Mouse (Mus musculus): ENCODE measurements around the gene Aldh1a2. TPM values are rescaled to one million over a fixed set of nuclear protein-coding genes. Genes with fewer than 3 reads are reported as not detected.

The Aldh1a2 gene
- polyA plus RNA-seq, 1 experiment from 2014 or later, result 38.4 TPM

GRCm38 (mm10) chr9:71283156-71283555 is 67.6 kb downstream of the Aldh1a2 start:
- 89% methylated on average over 7 of the region's 7 CpGs for WGBS

GRCm38 (mm10) chr9:71285231-71285630 is 69.6 kb downstream of the Aldh1a2 start:
- H3K4me3 ChIP-seq (ENCODE audit: low read depth, low read length), result no peak overlapping the region
- WGBS, result 95% methylated on average over 3 of the region's 3 CpGs
- no peak overlapping the region for H3K4me2 ChIP-seq (replicated peaks; ENCODE audit: low read depth)
- H3K4me1 ChIP-seq (replicated peaks; ENCODE audit: control insufficient read depth, insufficient read depth, low read length), result no peaks in the 10 kb centered on the region
- H3K27ac ChIP-seq (ENCODE audit: low read depth, low read length), result no peak overlapping the region
- no peaks in the 10 kb centered on the region for H3K9me3 ChIP-seq (ENCODE audit: control insufficient read depth)
- H3K36me3 ChIP-seq (ENCODE audit: control insufficient read depth, insufficient read depth), result no peaks in the 10 kb centered on the region
- no peak for ATAC-seq
- H3K9ac ChIP-seq (ENCODE audit: low read depth, low read length), result no peak overlapping the region
- TF ChIP-seq CTCF (IDR thresholded peaks at IDR 0.05; ENCODE audit: low read depth), result no peak
- no peaks in the 10 kb centered on the region for H3K27me3 ChIP-seq (replicated peaks; ENCODE audit: control insufficient read depth, insufficient read depth, low read length)

More at GRCm38 (mm10) chr9:71283156-71283555, 67.6 kb downstream of the Aldh1a2 start:
- Histone ChIP-seq H3K4me2 (replicated peaks; ENCODE audit: low read depth) (no peak overlapping the region), H3K9ac (ENCODE audit: low read depth, low read length) (no peak overlapping the region), H3K36me3 (ENCODE audit: control insufficient read depth, insufficient read depth) (no peaks in the 10 kb centered on the region), H3K4me3 (ENCODE audit: low read depth, low read length) (no peak overlapping the region), H3K4me1 (replicated peaks; ENCODE audit: control insufficient read depth, insufficient read depth, low read length) (no peaks in the 10 kb centered on the region), H3K27ac (ENCODE audit: low read depth, low read length) (no peak overlapping the region), H3K27me3 (replicated peaks; ENCODE audit: control insufficient read depth, insufficient read depth, low read length) (no peaks in the 10 kb centered on the region), H3K9me3 (ENCODE audit: control insufficient read depth) (no peaks in the 10 kb centered on the region)
- no peak for TF ChIP-seq CTCF (IDR thresholded peaks at IDR 0.05; ENCODE audit: low read depth)
- ATAC-seq, result no peak

- WGBS, result 93% methylated on average over 9 of the region's 9 CpGs
- no peak overlapping the region for H3K27ac ChIP-seq (ENCODE audit: low read depth, low read length)
- ATAC-seq, result no peak
- no peak for TF ChIP-seq CTCF (IDR thresholded peaks at IDR 0.05; ENCODE audit: low read depth)
- H3K4me1 ChIP-seq (replicated peaks; ENCODE audit: control insufficient read depth, insufficient read depth, low read length), result no peaks in the 10 kb centered on the region
- H3K9me3 ChIP-seq (ENCODE audit: control insufficient read depth), result no peaks in the 10 kb centered on the region
- H3K4me2 ChIP-seq (replicated peaks; ENCODE audit: low read depth), result no peak overlapping the region
- H3K36me3 ChIP-seq (ENCODE audit: control insufficient read depth, insufficient read depth), result no peaks in the 10 kb centered on the region
- H3K4me3 ChIP-seq (ENCODE audit: low read depth, low read length), result no peak overlapping the region
- H3K9ac ChIP-seq (ENCODE audit: low read depth, low read length), result no peak overlapping the region
- no peaks in the 10 kb centered on the region for H3K27me3 ChIP-seq (replicated peaks; ENCODE audit: control insufficient read depth, insufficient read depth, low read length)
These were observed 70.8 kb downstream of the Aldh1a2 start for GRCm38 (mm10) chr9:71286420-71286819.

- Histone ChIP-seq H3K9me3 (ENCODE audit: control insufficient read depth) (no peaks in the 10 kb centered on the region), H3K4me3 (ENCODE audit: low read depth, low read length) (no peak overlapping the region), H3K9ac (ENCODE audit: low read depth, low read length) (no peak overlapping the region), H3K27me3 (replicated peaks; ENCODE audit: control insufficient read depth, insufficient read depth, low read length) (no peaks in the 10 kb centered on the region), H3K4me1 (replicated peaks; ENCODE audit: control insufficient read depth, insufficient read depth, low read length) (no peaks in the 10 kb centered on the region), H3K36me3 (ENCODE audit: control insufficient read depth, insufficient read depth) (no peaks in the 10 kb centered on the region), H3K27ac (ENCODE audit: low read depth, low read length) (no peak overlapping the region), H3K4me2 (replicated peaks; ENCODE audit: low read depth) (no peak overlapping the region)
- ATAC-seq, result no peak
- 71% methylated on average over 6 of the region's 6 CpGs for WGBS
- TF ChIP-seq CTCF (IDR thresholded peaks at IDR 0.05; ENCODE audit: low read depth), result no peak
These were observed 73.1 kb downstream of the Aldh1a2 start for GRCm38 (mm10) chr9:71288738-71289137.

- H3K4me3 ChIP-seq (ENCODE audit: low read depth, low read length), result no peak overlapping the region
- ATAC-seq, result no peak
- H3K27me3 ChIP-seq (replicated peaks; ENCODE audit: control insufficient read depth, insufficient read depth, low read length), result no peaks in the 10 kb centered on the region
- WGBS, result 85% methylated on average over 3 of the region's 3 CpGs
- no peak for TF ChIP-seq CTCF (IDR thresholded peaks at IDR 0.05; ENCODE audit: low read depth)
- H3K9me3 ChIP-seq (ENCODE audit: control insufficient read depth), result no peaks in the 10 kb centered on the region
- no peak overlapping the region for H3K9ac ChIP-seq (ENCODE audit: low read depth, low read length)
- no peaks in the 10 kb centered on the region for H3K4me1 ChIP-seq (replicated peaks; ENCODE audit: control insufficient read depth, insufficient read depth, low read length)
- H3K36me3 ChIP-seq (ENCODE audit: control insufficient read depth, insufficient read depth), result no peaks in the 10 kb centered on the region
- no peak overlapping the region for H3K27ac ChIP-seq (ENCODE audit: low read depth, low read length)
- H3K4me2 ChIP-seq (replicated peaks; ENCODE audit: low read depth), result no peak overlapping the region
These were observed 74.2 kb downstream of the Aldh1a2 start for GRCm38 (mm10) chr9:71289810-71290209.

GRCm38 (mm10) chr9:71290730-71291129 is 75.1 kb downstream of the Aldh1a2 start:
- 92% methylated on average over 1 of the region's 1 CpGs for WGBS
- no peak for ATAC-seq
- H3K4me3 ChIP-seq (ENCODE audit: low read depth, low read length), result no peak overlapping the region
- H3K27me3 ChIP-seq (replicated peaks; ENCODE audit: control insufficient read depth, insufficient read depth, low read length), result no peaks in the 10 kb centered on the region
- no peak overlapping the region for H3K4me2 ChIP-seq (replicated peaks; ENCODE audit: low read depth)
- no peaks in the 10 kb centered on the region for H3K4me1 ChIP-seq (replicated peaks; ENCODE audit: control insufficient read depth, insufficient read depth, low read length)
- no peaks in the 10 kb centered on the region for H3K9me3 ChIP-seq (ENCODE audit: control insufficient read depth)
- H3K27ac ChIP-seq (ENCODE audit: low read depth, low read length), result no peak overlapping the region
- no peaks in the 10 kb centered on the region for H3K36me3 ChIP-seq (ENCODE audit: control insufficient read depth, insufficient read depth)
- TF ChIP-seq CTCF (IDR thresholded peaks at IDR 0.05; ENCODE audit: low read depth), result no peak
- H3K9ac ChIP-seq (ENCODE audit: low read depth, low read length), result no peak overlapping the region

- no peaks in the 10 kb centered on the region for H3K4me1 ChIP-seq (replicated peaks; ENCODE audit: control insufficient read depth, insufficient read depth, low read length)
- ATAC-seq, result no peak
- H3K27ac ChIP-seq (ENCODE audit: low read depth, low read length), result no peak overlapping the region
- no peaks in the 10 kb centered on the region for H3K36me3 ChIP-seq (ENCODE audit: control insufficient read depth, insufficient read depth)
- H3K9me3 ChIP-seq (ENCODE audit: control insufficient read depth), result no peaks in the 10 kb centered on the region
- 68% methylated on average over 8 of the region's 8 CpGs for WGBS
- no peak overlapping the region for H3K4me2 ChIP-seq (replicated peaks; ENCODE audit: low read depth)
- H3K9ac ChIP-seq (ENCODE audit: low read depth, low read length), result no peak overlapping the region
- H3K27me3 ChIP-seq (replicated peaks; ENCODE audit: control insufficient read depth, insufficient read depth, low read length), result no peaks in the 10 kb centered on the region
- TF ChIP-seq CTCF (IDR thresholded peaks at IDR 0.05; ENCODE audit: low read depth), result no peak
- H3K4me3 ChIP-seq (ENCODE audit: low read depth, low read length), result no peak overlapping the region
These were observed 79.9 kb downstream of the Aldh1a2 start for GRCm38 (mm10) chr9:71295501-71295900.

Data from intestine, postnatal 0 days (tissue).